Mouse (Mus musculus): ENCODE measurements around the gene Ppp1r3c.

- no peak for TF ChIP-seq CTCF (IDR thresholded peaks at IDR 0.05; ENCODE audit: borderline replicate concordance, insufficient read depth, low read length)
- TF ChIP-seq POLR2A (IDR thresholded peaks at IDR 0.05; ENCODE audit: low read depth, low read length) = no peak
These were observed 46.1 kb upstream of the Ppp1r3c start for GRCm38 (mm10) chr19:36782591-36782990.

All from embryonic fibroblast, embryonic 13.5 days (primary cell).